Mouse (Mus musculus) cerebellum, adult 11 months (tissue): Measurements from ENCODE around the gene Agr2.

ENCODE experiments used
- DNase-seq: peaks from one replicate; pipeline ENCODE4 v3.0.0; 2022

Agr2 gene

GRCm38 (mm10) chr12:35992711-35993110 lies at the start of gene Agr2:
Gene Agr2, plus strand, starts transcription at chr12:35992907.
- no peak for DNase-seq

DNA sequence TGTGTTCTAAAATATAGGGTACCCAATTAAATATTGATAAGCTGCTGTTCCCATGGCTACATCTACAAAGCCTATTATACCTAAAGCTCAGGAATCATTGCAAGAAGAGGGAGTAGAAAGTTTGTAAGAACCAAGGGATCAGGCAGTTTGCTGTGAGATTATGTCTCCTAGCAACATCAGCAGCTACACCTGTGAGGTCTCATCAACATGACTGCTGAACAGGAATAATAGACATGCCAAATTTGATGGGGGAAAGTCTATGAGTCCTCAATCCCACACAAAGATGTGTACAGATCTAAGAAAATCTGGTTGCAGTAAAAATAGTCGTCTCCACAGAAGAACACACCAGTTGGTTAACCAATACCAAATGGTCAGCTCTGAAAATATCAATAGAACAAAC lies 41.0 kb upstream of the Agr2 start:
- no peak for DNase-seq

DNA sequence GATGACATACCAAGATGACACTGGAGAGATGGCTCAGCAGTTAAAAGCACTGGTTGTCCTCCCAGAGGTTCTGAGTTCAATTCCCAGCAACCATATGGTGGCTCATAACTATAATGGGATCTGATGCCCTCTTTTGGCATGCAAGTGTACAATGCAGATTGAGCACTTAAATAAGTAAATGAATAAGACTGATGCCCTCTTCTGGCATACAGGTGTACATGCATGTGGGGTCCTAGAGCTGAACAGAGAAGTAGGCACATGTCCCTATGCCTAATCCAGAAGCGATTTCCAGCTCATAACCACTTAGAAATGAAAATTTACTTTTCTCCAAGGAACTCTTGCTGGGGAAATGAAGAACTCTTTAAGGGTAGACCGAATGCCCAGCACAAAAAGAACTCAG lies 35.5 kb upstream of the Agr2 start:
- no peak for DNase-seq

DNA sequence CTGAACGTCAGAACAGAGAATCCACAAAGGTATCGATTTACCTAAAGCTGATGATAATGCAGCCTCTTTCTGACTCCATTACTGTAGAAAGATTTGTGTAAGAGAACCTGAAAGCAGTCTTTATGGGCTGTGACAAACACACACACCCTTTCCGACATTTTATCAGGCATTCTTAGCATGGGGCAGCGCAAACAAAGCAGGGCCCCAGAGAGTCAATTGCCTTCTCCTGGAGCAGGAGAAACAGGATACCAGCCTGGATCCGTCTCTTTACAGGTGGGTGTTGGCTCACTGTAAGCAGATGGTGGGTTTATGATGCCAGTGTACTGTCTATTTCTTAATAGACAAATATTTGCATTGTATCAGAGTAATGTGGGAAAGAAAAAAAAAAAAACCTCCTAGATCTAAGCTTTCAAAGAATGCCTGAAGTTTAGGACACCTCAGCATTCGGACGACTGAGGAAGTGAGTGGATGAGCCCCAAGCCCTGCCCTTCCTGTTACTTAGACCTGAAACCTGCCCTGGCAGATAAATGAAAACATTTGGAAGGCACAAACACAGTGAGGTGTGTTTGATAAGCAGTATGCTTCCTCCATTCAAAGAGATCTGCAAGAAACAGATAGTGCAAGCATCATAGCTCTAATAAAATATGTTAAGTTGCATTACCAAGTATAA lies 26.5 kb upstream of the Agr2 start:
- no peak for DNase-seq

DNA sequence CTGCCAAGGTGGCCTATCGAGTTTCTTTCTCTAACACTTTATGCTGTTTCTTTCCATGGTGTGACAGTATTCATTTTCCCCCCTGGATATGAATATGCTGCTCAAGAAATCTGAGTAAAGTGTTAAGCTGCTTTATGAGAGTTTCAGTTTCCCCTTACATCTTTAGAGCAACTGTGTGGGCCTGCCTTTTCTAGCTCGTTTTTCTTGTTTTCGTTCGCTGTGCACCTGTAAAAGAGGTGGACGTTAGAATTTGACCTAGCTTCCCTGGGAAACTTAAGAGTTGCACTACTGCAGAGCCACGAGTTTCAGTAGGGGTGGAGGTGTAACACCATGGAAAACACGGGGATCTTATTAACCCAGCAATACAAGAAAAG lies 26.0 kb upstream of the Agr2 start:
- no peak for DNase-seq

- DNase-seq = no peak
These were observed 16.8 kb upstream of the Agr2 start for GRCm38 (mm10) chr12:35975898-35976297.

GRCm38 (mm10) chr12:35977633-35978246 lies 15.0 kb upstream of the Agr2 start:
- no peak for DNase-seq

DNA sequence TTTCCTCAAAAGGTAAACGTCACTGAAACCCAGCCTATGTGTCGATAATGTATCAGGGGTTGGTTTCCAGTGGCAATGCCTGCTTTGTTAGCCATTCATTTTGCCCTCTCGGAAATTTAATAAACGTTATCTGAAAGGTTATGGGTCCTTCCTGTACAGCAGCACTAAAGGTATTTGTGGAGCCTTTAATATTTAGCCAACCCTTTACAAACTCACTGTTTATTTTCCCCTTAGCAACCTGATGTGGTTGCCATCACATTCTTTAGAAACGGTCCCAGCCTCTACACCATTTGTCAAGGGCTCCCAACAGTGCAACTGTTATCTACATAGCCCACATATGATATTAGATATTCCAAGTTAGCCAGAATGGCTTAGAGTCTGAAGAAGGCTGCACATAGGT lies 13.1 kb upstream of the Agr2 start:
- DNase-seq = no peak

- DNase-seq = no peak
These were observed 10.9 kb upstream of the Agr2 start for GRCm38 (mm10) chr12:35981732-35982360.

GRCm38 (mm10) chr12:35983472-35983871 lies 9.2 kb upstream of the Agr2 start:
- DNase-seq = no peak

DNA sequence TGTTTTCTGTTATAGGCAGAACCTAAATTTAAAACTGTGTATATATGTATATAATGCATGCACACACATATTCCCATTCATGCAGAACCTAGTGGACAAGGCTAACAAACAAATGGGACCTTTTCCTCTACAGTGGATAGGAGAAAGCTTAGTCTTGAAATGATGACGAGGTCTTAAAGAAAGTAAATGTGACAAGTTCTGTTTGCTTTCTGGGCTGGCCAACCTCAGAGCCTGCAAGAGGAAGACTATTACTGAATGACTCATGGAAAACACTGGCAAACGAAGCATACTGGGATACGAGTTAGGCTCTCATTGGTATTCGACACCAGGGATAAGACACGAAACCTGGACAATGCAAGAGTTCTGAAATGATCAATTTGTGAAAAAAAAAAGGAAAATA lies 8.0 kb upstream of the Agr2 start:
- no peak for DNase-seq

DNA sequence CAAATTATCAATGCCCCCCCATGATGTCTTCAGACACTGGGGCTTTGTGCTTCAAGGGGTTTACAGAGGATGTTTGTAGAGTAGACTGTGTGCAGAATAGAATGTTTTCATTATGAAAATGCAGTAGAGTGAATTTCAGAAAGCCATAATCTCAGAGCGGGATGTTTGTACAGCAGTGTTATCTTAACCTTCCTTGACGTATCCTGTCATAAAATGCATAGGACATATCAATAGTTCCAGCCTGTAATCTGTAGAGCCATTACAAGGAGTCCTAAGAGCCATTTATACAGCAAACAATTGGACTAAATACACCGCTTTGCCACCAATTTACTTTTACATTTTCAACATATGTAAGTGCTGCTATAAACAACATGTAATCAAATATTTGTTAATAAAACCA lies 876 bp downstream of the Agr2 start:
- DNase-seq = no peak

GRCm38 (mm10) chr12:35994098-35994497 lies 1.4 kb downstream of the Agr2 start:
- no peak for DNase-seq

DNA sequence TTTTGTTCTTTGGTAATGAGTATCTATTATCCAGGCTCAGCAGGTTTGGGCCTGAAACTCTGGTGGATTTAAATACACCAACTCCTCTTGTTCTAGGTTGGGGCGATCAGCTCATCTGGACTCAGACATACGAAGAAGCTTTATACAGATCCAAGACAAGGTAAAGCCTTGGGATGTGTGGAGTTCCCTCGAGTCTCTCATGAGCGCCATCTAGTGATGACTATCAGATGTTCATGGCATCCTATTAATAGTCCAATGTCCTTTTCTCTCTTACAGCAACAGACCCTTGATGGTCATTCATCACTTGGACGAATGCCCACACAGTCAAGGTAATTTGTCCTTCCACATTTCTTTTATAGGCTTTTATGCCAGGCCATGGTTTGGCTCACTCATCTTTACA lies 3.1 kb downstream of the Agr2 start:
- peak; percentile 9 for DNase-seq

GRCm38 (mm10) chr12:36004714-36005113 lies 12.0 kb downstream of the Agr2 start:
- DNase-seq = no peak

DNA sequence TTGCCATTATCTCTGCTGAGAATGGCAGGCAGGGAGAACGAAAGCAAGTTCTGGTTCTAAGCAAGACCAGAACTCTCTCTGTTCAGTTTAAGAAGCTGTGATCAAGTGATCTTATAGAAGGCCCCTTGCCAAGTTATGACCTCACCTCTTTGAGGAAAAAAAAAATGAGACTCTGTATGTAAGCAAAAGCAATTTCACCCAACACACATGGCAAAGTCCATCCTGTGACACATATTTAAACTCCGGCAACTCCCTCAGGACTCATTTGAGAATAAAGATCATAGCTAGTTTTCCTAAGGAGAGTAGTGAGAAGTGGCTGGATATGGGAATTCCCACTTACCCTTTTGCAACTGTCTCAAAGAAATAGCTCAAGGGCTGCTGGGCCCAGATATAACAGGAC lies 14.9 kb downstream of the Agr2 start:
- no peak for DNase-seq

DNA sequence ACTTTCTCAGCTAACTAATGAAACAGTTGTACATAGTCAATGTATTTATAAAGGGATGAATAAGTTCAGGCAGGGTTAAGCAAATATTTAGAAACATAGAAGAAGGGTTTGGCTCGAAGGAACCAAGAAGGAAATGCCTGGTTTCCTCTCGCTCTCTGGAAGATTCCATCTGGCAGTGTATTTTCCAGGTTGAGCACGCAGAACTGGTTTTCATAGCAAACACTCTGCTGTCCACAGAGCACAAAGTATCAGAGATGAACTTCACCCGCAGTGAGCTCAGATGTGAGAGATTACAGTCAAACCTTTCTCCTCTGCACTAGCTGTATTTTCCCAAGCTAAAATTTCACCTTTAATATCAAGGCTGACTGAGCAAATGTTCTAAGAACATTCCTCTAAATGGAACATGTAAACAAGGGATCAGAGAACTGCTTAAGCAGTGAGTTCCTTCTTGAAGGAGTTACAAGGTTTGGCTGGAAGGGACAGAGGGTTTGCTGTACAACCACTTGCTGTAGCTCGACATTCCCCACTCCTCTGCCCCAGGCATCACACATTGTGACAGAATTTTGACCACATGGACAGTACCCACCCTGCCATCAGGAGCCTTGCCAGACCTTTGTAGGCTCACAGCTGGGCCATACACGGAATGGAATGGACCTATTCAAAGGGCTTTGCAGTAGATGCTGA lies 15.8 kb downstream of the Agr2 start:
- no peak for DNase-seq

- no peak for DNase-seq
These were observed 20.7 kb downstream of the Agr2 start for GRCm38 (mm10) chr12:36013216-36013910.

DNA sequence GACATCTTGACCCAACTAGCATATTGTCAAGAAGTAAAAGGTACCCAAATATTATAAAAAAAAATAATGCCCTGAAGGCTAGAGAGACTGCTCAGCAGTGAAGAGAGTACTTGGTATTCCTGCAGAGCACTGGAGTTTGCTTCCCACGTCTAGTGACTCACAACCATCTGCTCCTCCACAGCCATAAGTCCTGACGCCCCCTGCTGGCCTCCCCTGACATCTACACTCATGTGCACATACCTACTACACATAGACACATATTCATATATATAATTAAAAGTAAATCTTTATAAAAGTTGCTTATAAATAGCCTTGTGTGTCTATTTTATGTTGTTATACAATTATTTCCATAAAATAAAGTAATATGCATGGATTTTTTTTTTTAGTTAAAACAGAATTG lies 25.1 kb downstream of the Agr2 start:
- no peak for DNase-seq

- DNase-seq = no peak
These were observed 26.9 kb downstream of the Agr2 start for GRCm38 (mm10) chr12:36019572-36019971.

- no peak for DNase-seq
These were observed 27.4 kb downstream of the Agr2 start for GRCm38 (mm10) chr12:36020081-36020480.

GRCm38 (mm10) chr12:36020710-36021109 lies 28.0 kb downstream of the Agr2 start:
- DNase-seq = no peak

GRCm38 (mm10) chr12:36026126-36026525 lies 33.4 kb downstream of the Agr2 start:
- no peak for DNase-seq
